Mouse (Mus musculus): ENCODE data around the gene Adgrl4.

The Adgrl4 gene

GRCm38 (mm10) chr3:151437693-151438092, at the start of gene Adgrl4:
Gene Adgrl4 (plus strand): TSS chr3:151437887.
- peak; percentile 67 for DNase-seq (ENCODE audit: low spot score)

- DNase-seq (ENCODE audit: low spot score): no peak
Observed at GRCm38 (mm10) chr3:151390912-151391311, 46.8 kb upstream of the Adgrl4 start.

GRCm38 (mm10) chr3:151392891-151393290, 44.8 kb upstream of the Adgrl4 start:
- DNase-seq (ENCODE audit: low spot score): no peak

GRCm38 (mm10) chr3:151393330-151393729, 44.4 kb upstream of the Adgrl4 start:
- no peak for DNase-seq (ENCODE audit: low spot score)

GRCm38 (mm10) chr3:151399270-151399669, 38.4 kb upstream of the Adgrl4 start:
- no peak for DNase-seq (ENCODE audit: low spot score)

GRCm38 (mm10) chr3:151411031-151411430, 26.7 kb upstream of the Adgrl4 start:
- no peak for DNase-seq (ENCODE audit: low spot score)

GRCm38 (mm10) chr3:151411488-151411887, 26.2 kb upstream of the Adgrl4 start:
- DNase-seq (ENCODE audit: low spot score): no peak

GRCm38 (mm10) chr3:151416931-151417330, 20.8 kb upstream of the Adgrl4 start:
- no peak for DNase-seq (ENCODE audit: low spot score)

GRCm38 (mm10) chr3:151417688-151418572, 19.8 kb upstream of the Adgrl4 start:
- no peak for DNase-seq (ENCODE audit: low spot score)

GRCm38 (mm10) chr3:151424326-151425207, 13.1 kb upstream of the Adgrl4 start:
- peak; percentile 76 for DNase-seq (ENCODE audit: low spot score)

GRCm38 (mm10) chr3:151430106-151430505, 7.6 kb upstream of the Adgrl4 start:
- no peak for DNase-seq (ENCODE audit: low spot score)

- DNase-seq (ENCODE audit: low spot score): no peak
Observed at GRCm38 (mm10) chr3:151431507-151431906, 6.2 kb upstream of the Adgrl4 start.

GRCm38 (mm10) chr3:151438364-151438763, 677 bp downstream of the Adgrl4 start:
- no peak for DNase-seq (ENCODE audit: low spot score)

GRCm38 (mm10) chr3:151439976-151440375, 2.3 kb downstream of the Adgrl4 start:
- DNase-seq (ENCODE audit: low spot score): no peak

GRCm38 (mm10) chr3:151442026-151442425, 4.3 kb downstream of the Adgrl4 start:
- DNase-seq (ENCODE audit: low spot score): no peak

- DNase-seq (ENCODE audit: low spot score): peak; percentile 57
Observed at GRCm38 (mm10) chr3:151443486-151443885, 5.8 kb downstream of the Adgrl4 start.

- DNase-seq (ENCODE audit: low spot score): no peak
Observed at GRCm38 (mm10) chr3:151444284-151444683, 6.6 kb downstream of the Adgrl4 start.

GRCm38 (mm10) chr3:151445936-151446335, 8.2 kb downstream of the Adgrl4 start:
- no peak for DNase-seq (ENCODE audit: low spot score)

GRCm38 (mm10) chr3:151454985-151455701, 17.5 kb downstream of the Adgrl4 start:
- no peak for DNase-seq (ENCODE audit: low spot score)

- DNase-seq (ENCODE audit: low spot score): no peak
Observed at GRCm38 (mm10) chr3:151459430-151460190, 21.9 kb downstream of the Adgrl4 start.

- no peak for DNase-seq (ENCODE audit: low spot score)
Observed at GRCm38 (mm10) chr3:151465215-151465614, 27.5 kb downstream of the Adgrl4 start.

Data from lung, postnatal 25 days (tissue).